Mouse (Mus musculus): ENCODE results near the gene Tpd52l2. TPM values are rescaled to one million over a fixed set of nuclear protein-coding genes. Genes with fewer than 3 reads are reported as not detected.

Tpd52l2 gene
- polyA plus RNA-seq, 1 experiment from 2014 or later = 140 TPM

GRCm38 (mm10) chr2:181465423-181465822 is 31.5 kb upstream of the Tpd52l2 start:
- Histone ChIP-seq H3K27ac (no peak overlapping the region), H3K9ac (no peak overlapping the region), H3K4me1 (replicated peaks) (peaks cover 5% of the 10 kb centered on the region), H3K4me3 (replicated peaks) (no peak overlapping the region), H3K4me2 (replicated peaks) (no peak overlapping the region), H3K9me3 (no peaks in the 10 kb centered on the region), H3K27me3 (replicated peaks) (peaks cover 5% of the 10 kb centered on the region; the same call in 1 of the 2 replicates), H3K36me3 (no peaks in the 10 kb centered on the region)
- 57% methylated on average over 3 of the region's 3 CpGs for WGBS
- ATAC-seq = no peak

GRCm38 (mm10) chr2:181470285-181470684 is 26.7 kb upstream of the Tpd52l2 start:
- WGBS = 68% methylated on average over 2 of the region's 2 CpGs
- Histone ChIP-seq H3K9me3 (no peaks in the 10 kb centered on the region), H3K4me2 (replicated peaks) (no peak overlapping the region), H3K4me1 (replicated peaks) (no peaks in the 10 kb centered on the region), H3K4me3 (replicated peaks) (no peak overlapping the region), H3K9ac (no peak overlapping the region), H3K27ac (no peak overlapping the region), H3K27me3 (replicated peaks) (no peaks in the 10 kb centered on the region), H3K36me3 (no peaks in the 10 kb centered on the region)
- ATAC-seq = no peak

- WGBS = 50% methylated on average over 5 of the region's 5 CpGs
- Histone ChIP-seq H3K27ac (no peak overlapping the region), H3K9ac (no peak overlapping the region), H3K9me3 (no peaks in the 10 kb centered on the region), H3K27me3 (replicated peaks) (no peaks in the 10 kb centered on the region), H3K36me3 (no peaks in the 10 kb centered on the region), H3K4me3 (replicated peaks) (no peak overlapping the region), H3K4me2 (replicated peaks) (no peak overlapping the region), H3K4me1 (replicated peaks) (no peaks in the 10 kb centered on the region)
- no peak for ATAC-seq
Measured at GRCm38 (mm10) chr2:181471246-181471645, 25.7 kb upstream of the Tpd52l2 start.

GRCm38 (mm10) chr2:181472256-181472827 is 24.6 kb upstream of the Tpd52l2 start:
- no peak for ATAC-seq
- H3K4me2 ChIP-seq (replicated peaks) = no peak overlapping the region
- 80% methylated on average over 1 of the region's 1 CpGs for WGBS
- no peaks in the 10 kb centered on the region for H3K36me3 ChIP-seq
- no peak overlapping the region for H3K9ac ChIP-seq
- H3K27ac ChIP-seq = no peak overlapping the region
- H3K9me3 ChIP-seq = no peaks in the 10 kb centered on the region
- no peaks in the 10 kb centered on the region for H3K4me1 ChIP-seq (replicated peaks)
- no peak overlapping the region for H3K4me3 ChIP-seq (replicated peaks)
- H3K27me3 ChIP-seq (replicated peaks) = no peaks in the 10 kb centered on the region

- Histone ChIP-seq H3K4me2 (replicated peaks) (0 out of 2 replicates have a peak overlapping the region, but pooled peaks have one; percentile 24), H3K4me1 (replicated peaks) (peaks cover 27% of the 10 kb centered on the region), H3K27me3 (replicated peaks) (no peaks in the 10 kb centered on the region), H3K4me3 (replicated peaks) (no peak overlapping the region), H3K27ac (no peak overlapping the region), H3K36me3 (no peaks in the 10 kb centered on the region), H3K9me3 (no peaks in the 10 kb centered on the region), H3K9ac (no peak overlapping the region)
- 0 out of 2 replicates have a peak, but pooled peaks have one; percentile 40 for ATAC-seq
- WGBS = 28% methylated on average over 2 of the region's 2 CpGs
Measured at GRCm38 (mm10) chr2:181483120-181483519, 13.8 kb upstream of the Tpd52l2 start.

- no peaks in the 10 kb centered on the region for H3K27me3 ChIP-seq (replicated peaks)
- H3K4me3 ChIP-seq (replicated peaks) = no peak overlapping the region
- no peak overlapping the region for H3K27ac ChIP-seq
- H3K36me3 ChIP-seq = no peaks in the 10 kb centered on the region
- H3K9ac ChIP-seq = no peak overlapping the region
- peak; percentile 57; the same call in 1 of the 2 replicates for ATAC-seq
- 0 out of 2 replicates have a peak overlapping the region, but pooled peaks have one; percentile 24 for H3K4me2 ChIP-seq (replicated peaks)
- H3K4me1 ChIP-seq (replicated peaks) = peaks cover 27% of the 10 kb centered on the region
- no peaks in the 10 kb centered on the region for H3K9me3 ChIP-seq
- WGBS = 40% methylated on average over 7 of the region's 7 CpGs
Measured at GRCm38 (mm10) chr2:181483562-181484318, 13.2 kb upstream of the Tpd52l2 start.

GRCm38 (mm10) chr2:181484456-181485233 is 12.3 kb upstream of the Tpd52l2 start:
- H3K27me3 ChIP-seq (replicated peaks) = no peaks in the 10 kb centered on the region
- no peak overlapping the region for H3K9ac ChIP-seq
- 89% methylated on average over 6 of the region's 6 CpGs for WGBS
- H3K4me1 ChIP-seq (replicated peaks) = peaks cover 27% of the 10 kb centered on the region
- H3K4me2 ChIP-seq (replicated peaks) = no peak overlapping the region
- no peak for ATAC-seq
- H3K27ac ChIP-seq = no peak overlapping the region
- H3K36me3 ChIP-seq = no peaks in the 10 kb centered on the region
- no peak overlapping the region for H3K4me3 ChIP-seq (replicated peaks)
- no peaks in the 10 kb centered on the region for H3K9me3 ChIP-seq

GRCm38 (mm10) chr2:181485741-181486140 is 11.2 kb upstream of the Tpd52l2 start:
- H3K27ac ChIP-seq = peak overlapping the region; percentile 2; the same call in 1 of the 2 replicates
- no peaks in the 10 kb centered on the region for H3K27me3 ChIP-seq (replicated peaks)
- no peak overlapping the region for H3K4me2 ChIP-seq (replicated peaks)
- H3K36me3 ChIP-seq = no peaks in the 10 kb centered on the region
- peaks cover 27% of the 10 kb centered on the region for H3K4me1 ChIP-seq (replicated peaks)
- no peak for ATAC-seq
- WGBS = 18% methylated on average over 1 of the region's 1 CpGs
- H3K9ac ChIP-seq = no peak overlapping the region
- no peaks in the 10 kb centered on the region for H3K9me3 ChIP-seq
- no peak overlapping the region for H3K4me3 ChIP-seq (replicated peaks)

- H3K4me2 ChIP-seq (replicated peaks) = peak overlapping the region; percentile 11; the same call in 1 of the 2 replicates
- H3K27me3 ChIP-seq (replicated peaks) = no peaks in the 10 kb centered on the region
- 8% methylated on average over 5 of the region's 5 CpGs for WGBS
- H3K9ac ChIP-seq = no peak overlapping the region
- H3K36me3 ChIP-seq = no peaks in the 10 kb centered on the region
- no peak overlapping the region for H3K4me3 ChIP-seq (replicated peaks)
- ATAC-seq = peak; percentile 87
- peak overlapping the region; percentile 85 for H3K27ac ChIP-seq
- no peaks in the 10 kb centered on the region for H3K9me3 ChIP-seq
- peaks cover 27% of the 10 kb centered on the region for H3K4me1 ChIP-seq (replicated peaks)
Measured at GRCm38 (mm10) chr2:181487338-181488277, 9.3 kb upstream of the Tpd52l2 start.

- Histone ChIP-seq H3K36me3 (no peaks in the 10 kb centered on the region), H3K27me3 (replicated peaks) (no peaks in the 10 kb centered on the region), H3K4me3 (replicated peaks) (no peak overlapping the region), H3K4me2 (replicated peaks) (no peak overlapping the region), H3K27ac (no peak overlapping the region), H3K9me3 (no peaks in the 10 kb centered on the region), H3K4me1 (replicated peaks) (peaks cover 18% of the 10 kb centered on the region), H3K9ac (no peak overlapping the region)
- 32% methylated on average over 7 of the region's 7 CpGs for WGBS
- ATAC-seq = no peak
Measured at GRCm38 (mm10) chr2:181491432-181492205, 5.3 kb upstream of the Tpd52l2 start.

GRCm38 (mm10) chr2:181492206-181492605 is 4.7 kb upstream of the Tpd52l2 start:
- Histone ChIP-seq H3K36me3 (no peaks in the 10 kb centered on the region), H3K4me1 (replicated peaks) (peaks cover 12% of the 10 kb centered on the region), H3K4me3 (replicated peaks) (no peak overlapping the region), H3K9ac (no peak overlapping the region), H3K4me2 (replicated peaks) (no peak overlapping the region), H3K27me3 (replicated peaks) (no peaks in the 10 kb centered on the region), H3K27ac (no peak overlapping the region), H3K9me3 (no peaks in the 10 kb centered on the region)
- ATAC-seq = no peak
- WGBS = 52% methylated on average over 3 of the region's 3 CpGs

Measured in intestine, embryonic 15.5 days (tissue).